Mouse (Mus musculus) E14TG2a.4 (cell line): ENCODE data around the gene Muc5b.

Source experiments
- H3K27me3 ChIP-seq: 2 replicates; pipeline ENCODE4 v1.6.1; 2014; ENCODE audit warnings: low read length, control low read depth; ENCODE audit not compliant: insufficient read depth
- H3K36me3 ChIP-seq: 2 replicates; pipeline ENCODE4 v1.6.1; 2014; ENCODE audit warnings: low read length, control low read depth; ENCODE audit not compliant: insufficient read depth
- H3K4me1 ChIP-seq: replicated peaks from 2 replicates; pipeline ENCODE4 v1.6.1; 2014; ENCODE audit warnings: low read depth, low read length, control low read depth
- H3K4me3 ChIP-seq: replicated peaks from 2 replicates; pipeline ENCODE4 v1.5.1; 2014; ENCODE audit warnings: mild to moderate bottlenecking, low read length
- H3K9me3 ChIP-seq: 2 replicates; pipeline ENCODE4 v1.6.1; 2014; ENCODE audit warnings: low read length, control low read depth
- CTCF ChIP-seq: conservative IDR thresholded peaks from 2 replicates; pipeline ENCODE4 v1.5.1; 2014; ENCODE audit warnings: low read length
- NANOG ChIP-seq: IDR thresholded peaks from 2 replicates; pipeline ENCODE4 v1.6.1; 2014; ENCODE audit warnings: borderline replicate concordance, low read length, mixed read lengths
- POU5F1 ChIP-seq: IDR thresholded peaks from 2 replicates; pipeline ENCODE4 v1.6.1; 2014; ENCODE audit warnings: low read length, borderline replicate concordance

Muc5b gene

DNA sequence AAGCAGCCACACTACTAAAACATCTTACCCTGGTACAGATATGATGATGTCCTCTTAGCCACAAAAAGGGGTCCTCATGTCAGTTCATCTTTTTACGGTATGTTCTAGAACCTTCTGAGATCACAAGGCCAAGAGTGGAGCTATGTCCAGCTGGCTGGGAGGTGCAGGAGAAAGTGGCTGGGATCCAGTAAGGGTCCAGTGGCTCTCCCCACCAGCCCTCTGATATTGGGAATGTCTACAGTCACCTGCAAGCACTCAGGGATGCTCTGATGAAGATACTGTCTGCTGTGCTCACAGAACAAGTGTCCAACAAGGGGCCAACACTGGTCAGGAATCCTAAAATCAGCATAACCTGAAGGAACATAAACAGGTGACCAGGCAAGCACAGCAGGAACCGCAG lies 79.5 kb downstream of the Muc5b start, which contains the start of gene Tollip:
Gene Tollip (minus strand): TSS at position 101 of the 400 bp plus-strand sequence.
- Histone ChIP-seq H3K36me3 (no peaks in the 10 kb centered on the region), H3K9me3 (no peaks in the 10 kb centered on the region), H3K4me1 (no peaks in the 10 kb centered on the region), H3K27me3 (0 out of 2 replicates have a peak, but pooled peaks cover 2% of the 10 kb centered on the region), H3K4me3 (no peak within 1 kb of the TSS)
- TF ChIP-seq CTCF (no peak), NANOG (no peak), POU5F1 (no peak)
